Mouse (Mus musculus) liver, embryonic 14.5 days (tissue): ENCODE data around the gene Zfp108. TPM values are rescaled to one million over a fixed set of nuclear protein-coding genes. Genes with fewer than 3 reads are reported as not detected.

Experiments
- ATAC-seq: fragments of 200-750 bp; cut with Nextera tagmentation; 2 replicates; pipeline ENCODE4 v1.8.0; 2017; ENCODE audit warnings: moderate number of reproducible peaks, mild to moderate bottlenecking, moderate library complexity; ENCODE audit not compliant: insufficient read depth
- DNase-seq, 3 experiments: peaks; one replicate each; pipeline ENCODE4 v3.0.0-alpha.2; 2012 to 2013; ENCODE audit warnings: low read depth in 3 of 3, low spot score in 3 of 3
- H3K27ac ChIP-seq: fragments of 300-500 bp; sonication (generic); 2 replicates; pipeline ENCODE4 v1.5.1; 2014; ENCODE audit warnings: moderate library complexity, mild to moderate bottlenecking, control low read depth, inconsistent platforms
- H3K27me3 ChIP-seq: fragments of 300-500 bp; sonication (generic); 2 replicates; pipeline ENCODE4 v1.6.1; 2014; ENCODE audit warnings: mild to moderate bottlenecking, low read length, moderate library complexity; ENCODE audit not compliant: control insufficient read depth, insufficient read depth
- H3K36me3 ChIP-seq: fragments of 300-500 bp; sonication (generic); replicated peaks from 2 replicates; pipeline ENCODE4 v1.6.1; 2014; ENCODE audit warnings: low read depth; ENCODE audit not compliant: control insufficient read depth, insufficient read depth
- H3K4me1 ChIP-seq, 2 experiments: fragments of 200-500 bp in 1 of 2; fragments of 300-500 bp in 1 of 2; sonication (generic) in 1 of 2; replicated peaks; 2 replicates each; pipeline ENCODE4 v1.6.1; 2012 to 2014; ENCODE audit warnings: antibody characterized with exemption in 1 of 2, inconsistent platforms in 1 of 2, low read length in 1 of 2; ENCODE audit not compliant: control insufficient read depth in 2 of 2, insufficient read depth in 2 of 2
- H3K4me2 ChIP-seq: fragments of 300-500 bp; sonication (generic); 2 replicates; pipeline ENCODE4 v1.6.1; 2014; ENCODE audit warnings: low read depth, mild to moderate bottlenecking, control low read depth, moderate library complexity
- H3K4me3 ChIP-seq, 2 experiments: fragments of 200-500 bp in 1 of 2; fragments of 300-500 bp in 1 of 2; sonication (generic) in 1 of 2; 2 replicates each; pipeline ENCODE4 v1.5.1; 2012 to 2014; ENCODE audit warnings: low read depth in 2 of 2, low read length in 2 of 2, mild to moderate bottlenecking in 2 of 2, control low read depth in 1 of 2, inconsistent platforms in 1 of 2, moderate library complexity in 1 of 2; ENCODE audit not compliant: insufficient read depth in 1 of 2
- H3K9ac ChIP-seq: fragments of 300-500 bp; sonication (generic); replicated peaks from 2 replicates; pipeline ENCODE4 v1.6.1; 2014; ENCODE audit warnings: mild to moderate bottlenecking, control low read depth, moderate library complexity
- H3K9me3 ChIP-seq: fragments of 300-500 bp; sonication (generic); 2 replicates; pipeline ENCODE4 v1.6.1; 2016; ENCODE audit warnings: low read length, mixed read lengths; ENCODE audit not compliant: control insufficient read depth
- CTCF ChIP-seq: IDR thresholded peaks from 2 replicates; pipeline ENCODE4 v1.5.1; 2016; ENCODE audit warnings: antibody characterized with exemption, low read depth, control low read depth
- EP300 ChIP-seq: IDR thresholded peaks from 2 replicates; pipeline ENCODE4 v1.6.1; 2016; ENCODE audit warnings: antibody characterized with exemption, low read depth
- WGBS: fragments of 180-500 bp; shearing (Covaris S2); extraction: QIAGEN DNeasy Blood & Tissue Kit; methylation state at CpG from one replicate; pipeline ENCODE4 v1.1.7; 2014; ENCODE audit not compliant: insufficient replicate concordance; 5-methylcytosine and 5-hydroxymethylcytosine counted together
- polyA plus RNA-seq, 2 experiments: library from polyadenylated mRNA; depleted of rRNA in 1 of 2; stranded (reverse) in 1 of 2; unstranded in 1 of 2; fragments of >200 nt; fragmentation: Nextera tagmentation in 1 of 2; extraction: Ambion mirVana in 1 of 2; gene quantifications; 2 replicates each; pipeline versions ENCODE4 v1.2.1 to v1.2.3; 2012 to 2014

Gene Zfp108
- polyA plus RNA-seq, 2 experiments = 0.09 to 0.26 TPM

DNA sequence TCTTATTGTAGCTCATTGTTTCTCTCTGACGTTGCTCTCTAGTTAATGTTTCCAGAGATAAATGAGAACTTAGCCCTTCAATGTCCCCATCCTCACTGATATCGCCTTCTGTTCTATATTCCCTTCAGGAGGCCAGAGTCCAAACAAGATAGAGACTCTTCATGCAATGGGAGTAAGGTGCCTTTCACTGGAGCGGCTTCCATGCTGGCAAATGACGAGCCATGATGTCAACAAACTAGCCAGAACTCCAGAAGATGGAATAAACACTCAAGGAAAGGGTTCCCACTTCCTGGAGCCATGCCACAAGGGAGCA is 5.4 kb downstream of the Zfp108 start:
- TF ChIP-seq EP300 (no peak), CTCF (no peak)
- H3K9ac ChIP-seq = no peak overlapping the region
- no peaks in the 10 kb centered on the region for H3K27me3 ChIP-seq
- DNase-seq = no peak
- H3K27ac ChIP-seq = no peak overlapping the region
- ATAC-seq = no peak
- no peak overlapping the region for H3K4me3 ChIP-seq
- 68% methylated on average over 4 of the region's 4 CpGs for WGBS
- no peaks in the 10 kb centered on the region for H3K4me1 ChIP-seq
- no peak overlapping the region for H3K4me2 ChIP-seq
- no peaks in the 10 kb centered on the region for H3K36me3 ChIP-seq
- H3K9me3 ChIP-seq = no peaks in the 10 kb centered on the region

DNA sequence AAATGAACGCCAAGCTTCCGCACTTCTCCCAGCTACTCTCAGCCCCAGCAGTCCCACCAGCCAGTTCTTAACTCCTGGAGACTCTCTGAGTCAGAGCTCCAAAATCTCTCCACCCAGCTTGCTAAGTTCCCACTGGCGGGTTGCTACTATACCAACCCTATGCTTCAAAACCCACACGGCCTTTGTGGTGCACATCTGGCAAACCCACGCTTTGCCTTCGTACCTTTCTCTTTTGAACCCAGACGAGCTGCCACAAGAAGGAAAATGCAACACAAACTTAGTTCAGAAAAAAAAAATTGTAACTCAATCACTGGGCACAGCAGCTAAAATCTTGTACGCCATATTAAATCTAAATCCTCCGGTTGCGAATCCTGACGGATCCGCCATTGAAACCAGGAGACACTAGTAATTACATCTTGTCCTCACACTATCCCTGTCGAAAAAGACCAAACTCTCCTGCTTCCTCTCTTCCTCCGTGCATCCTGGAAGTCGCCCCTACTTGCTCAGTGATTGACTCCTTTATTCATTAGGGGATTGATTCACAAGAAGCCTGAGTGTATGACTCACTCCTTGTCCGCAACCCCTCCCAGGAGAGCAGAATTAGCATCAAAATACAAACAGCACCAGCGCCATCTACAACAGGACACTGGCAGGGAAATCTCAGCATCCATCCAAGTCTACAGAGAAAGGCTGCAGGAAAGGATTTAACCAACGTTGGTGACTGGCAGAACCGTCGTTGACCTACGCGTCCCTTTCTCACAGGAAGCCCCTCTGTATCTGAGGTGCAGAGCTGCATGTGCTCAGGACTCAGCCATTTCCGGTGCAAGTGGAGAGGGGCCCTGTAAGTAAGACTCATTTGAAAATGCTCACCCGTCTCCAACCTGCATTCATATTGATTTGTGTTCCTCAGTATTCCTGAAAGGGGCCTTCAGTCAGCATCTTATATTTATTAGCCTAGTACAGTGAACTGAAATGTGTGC is 13.9 kb downstream of the Zfp108 start:
- DNase-seq = no peak
- TF ChIP-seq CTCF (no peak), EP300 (no peak)

GRCm38 (mm10) chr7:24269256-24269655 is 14.7 kb downstream of the Zfp108 start:
- Histone ChIP-seq H3K36me3 (no peaks in the 10 kb centered on the region), H3K4me1 (no peaks in the 10 kb centered on the region; a peak in 1 of 4 replicates), H3K9ac (no peak overlapping the region), H3K9me3 (no peaks in the 10 kb centered on the region), H3K4me2 (no peak overlapping the region), H3K4me3 (no peak overlapping the region), H3K27ac (no peak overlapping the region), H3K27me3 (no peaks in the 10 kb centered on the region)
- no peak for TF ChIP-seq CTCF
- TF ChIP-seq EP300 = no peak
- WGBS = 42% methylated on average over 3 of the region's 3 CpGs
- ATAC-seq (no peak), DNase-seq (no peak)

More for the DNA sequence above, 13.9 kb downstream of the Zfp108 start:
- Histone ChIP-seq H3K4me3 (no peak overlapping the region), H3K4me2 (no peak overlapping the region), H3K27ac (no peak overlapping the region), H3K9me3 (no peaks in the 10 kb centered on the region), H3K27me3 (no peaks in the 10 kb centered on the region), H3K4me1 (no peaks in the 10 kb centered on the region; a peak in 1 of 4 replicates), H3K9ac (no peak overlapping the region), H3K36me3 (no peaks in the 10 kb centered on the region)
- WGBS = 64% methylated on average over 24 of the region's 24 CpGs
- ATAC-seq = no peak

DNA sequence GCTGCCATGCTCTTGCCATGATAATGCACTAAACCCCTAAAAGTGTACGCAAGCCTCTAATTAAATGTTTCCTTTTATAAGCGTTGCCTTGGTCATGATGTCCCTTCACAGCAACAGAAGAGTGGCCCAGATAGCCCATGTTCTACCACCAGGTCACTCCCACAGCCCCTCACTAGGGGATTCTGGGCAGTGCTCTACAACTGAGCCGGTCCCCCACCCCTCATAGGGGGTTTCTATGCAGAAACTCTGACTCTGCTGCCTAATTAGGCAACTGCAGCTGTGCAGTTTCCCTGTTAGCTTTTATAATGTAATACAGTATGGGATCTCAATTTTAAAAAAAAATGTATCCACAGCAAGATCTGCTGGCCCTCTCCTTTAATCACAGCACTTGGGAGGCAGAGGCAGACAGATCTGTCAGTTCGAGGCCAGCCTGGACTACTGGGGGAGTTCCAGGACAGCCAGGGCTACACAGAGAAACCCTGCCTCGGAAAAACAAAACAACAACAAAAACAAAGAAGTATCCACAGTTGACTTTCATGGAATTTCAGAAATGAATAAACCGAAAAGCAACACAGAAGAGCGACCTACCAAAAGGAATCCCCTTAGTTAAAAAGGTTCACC is 15.2 kb downstream of the Zfp108 start:
- peak overlapping the region; percentile 20; the same call in 1 of the 2 replicates for H3K9ac ChIP-seq
- H3K4me1 ChIP-seq = no peaks in the 10 kb centered on the region; a peak in 1 of 4 replicates
- no peaks in the 10 kb centered on the region for H3K9me3 ChIP-seq
- H3K4me3 ChIP-seq = peak overlapping the region; percentile 59 to 61
- WGBS = 31% methylated on average over 7 of the region's 7 CpGs
- no peaks in the 10 kb centered on the region for H3K36me3 ChIP-seq
- H3K4me2 ChIP-seq = peak overlapping the region; percentile 73
- peak; percentile 13; the same call in 1 of the 2 replicates for ATAC-seq
- no peak for DNase-seq
- no peak for TF ChIP-seq CTCF
- no peak for TF ChIP-seq EP300
- H3K27ac ChIP-seq = no peak overlapping the region
- H3K27me3 ChIP-seq = no peaks in the 10 kb centered on the region

GRCm38 (mm10) chr7:24270288-24270672 is 15.7 kb downstream of the Zfp108 start, which contains the start of gene Zfp93:
TSS of gene Zfp93 (plus strand) at chr7:24270420.
- WGBS = under 1% methylated on average over 12 of the region's 12 CpGs
- peak; percentile 42 to 50 (median 44) for DNase-seq
- no peaks in the 10 kb centered on the region for H3K36me3 ChIP-seq
- peak; percentile 80 for ATAC-seq
- H3K27me3 ChIP-seq = no peaks in the 10 kb centered on the region
- no peaks in the 10 kb centered on the region; a peak in 1 of 4 replicates for H3K4me1 ChIP-seq
- peak within 1 kb of the TSS; percentile 73 for H3K4me2 ChIP-seq
- TF ChIP-seq CTCF (no peak), EP300 (no peak)
- no peak within 1 kb of the TSS for H3K27ac ChIP-seq
- peak within 1 kb of the TSS; percentile 59 to 61 for H3K4me3 ChIP-seq
- peak within 1 kb of the TSS; percentile 63 for H3K9ac ChIP-seq
- no peaks in the 10 kb centered on the region for H3K9me3 ChIP-seq
